Mouse (Mus musculus) hindbrain, embryonic 14.5 days (tissue): ENCODE data around the gene Hpn. TPM values are rescaled to one million over a fixed set of nuclear protein-coding genes. Genes with fewer than 3 reads are reported as not detected.

Source experiments
- ATAC-seq: fragments of 200-750 bp; cut with Nextera tagmentation; 2 replicates; pipeline ENCODE4 v1.8.0; 2017; ENCODE audit warnings: moderate number of reproducible peaks, mild to moderate bottlenecking, moderate TSS enrichment, moderate library complexity; ENCODE audit not compliant: low FRiP score
- DNase-seq: peaks from one replicate; pipeline ENCODE4 v3.0.0-alpha.2; 2015; ENCODE audit warnings: low spot score
- H3K27ac ChIP-seq: fragments of 300-500 bp; sonication (generic); 2 replicates; pipeline ENCODE4 v1.5.1; 2014; ENCODE audit warnings: mild to moderate bottlenecking, moderate library complexity
- H3K27me3 ChIP-seq: fragments of 300-500 bp; sonication (generic); 2 replicates; pipeline ENCODE4 v1.6.1; 2014; ENCODE audit warnings: mild to moderate bottlenecking, low read length, mixed read lengths; ENCODE audit not compliant: control insufficient read depth, insufficient read depth
- H3K36me3 ChIP-seq: fragments of 300-500 bp; sonication (generic); replicated peaks from 2 replicates; pipeline ENCODE4 v1.6.1; 2014; ENCODE audit not compliant: control insufficient read depth, insufficient read depth
- H3K4me1 ChIP-seq: fragments of 300-500 bp; sonication (generic); replicated peaks from 2 replicates; pipeline ENCODE4 v1.6.1; 2014; ENCODE audit warnings: antibody characterized with exemption, low read length, mixed read lengths; ENCODE audit not compliant: control insufficient read depth, insufficient read depth
- H3K4me2 ChIP-seq: fragments of 300-500 bp; sonication (generic); replicated peaks from 2 replicates; pipeline ENCODE4 v1.6.1; 2014; ENCODE audit warnings: mild to moderate bottlenecking, moderate library complexity
- H3K4me3 ChIP-seq: fragments of 300-500 bp; sonication (generic); replicated peaks from 2 replicates; pipeline ENCODE4 v1.5.1; 2014; ENCODE audit warnings: mild to moderate bottlenecking, low read length
- H3K9ac ChIP-seq: fragments of 300-500 bp; sonication (generic); 2 replicates; pipeline ENCODE4 v1.6.1; 2014
- H3K9me3 ChIP-seq: fragments of 300-500 bp; sonication (generic); 2 replicates; pipeline ENCODE4 v1.6.1; 2016; ENCODE audit warnings: low read length; ENCODE audit not compliant: control insufficient read depth
- WGBS: fragments of 180-500 bp; shearing (Covaris S2); extraction: QIAGEN DNeasy Blood & Tissue Kit; methylation state at CpG from one replicate; pipeline ENCODE4 v1.1.7; 2014; 5-methylcytosine and 5-hydroxymethylcytosine counted together
- polyA plus RNA-seq: library from polyadenylated mRNA; unstranded; fragments of >200 nt; fragmentation: Nextera tagmentation; extraction: Ambion mirVana; gene quantifications from 2 replicates; pipeline ENCODE4 v1.2.1, GENCODE M21; 2014

Hpn gene
- polyA plus RNA-seq, 1 experiment from 2014 or later, result 0.67 TPM

- ATAC-seq (no peak), DNase-seq (no peak)
- Histone ChIP-seq H3K36me3 (no peaks in the 10 kb centered on the region), H3K9me3 (no peaks in the 10 kb centered on the region), H3K4me3 (no peak overlapping the region), H3K27ac (no peak overlapping the region), H3K4me2 (no peak overlapping the region), H3K4me1 (no peaks in the 10 kb centered on the region), H3K27me3 (no peaks in the 10 kb centered on the region), H3K9ac (no peak overlapping the region)
- WGBS, result 26% methylated on average over 12 of the region's 12 CpGs
Measured at GRCm38 (mm10) chr7:31094774-31095501, 20.2 kb downstream of the Hpn start.

- Histone ChIP-seq H3K27me3 (no peaks in the 10 kb centered on the region), H3K27ac (no peak overlapping the region), H3K9me3 (no peaks in the 10 kb centered on the region), H3K36me3 (no peaks in the 10 kb centered on the region), H3K9ac (no peak overlapping the region), H3K4me3 (no peak overlapping the region), H3K4me2 (no peak overlapping the region), H3K4me1 (no peaks in the 10 kb centered on the region)
- ATAC-seq, result no peak
- WGBS, result 92% methylated on average over 2 of the region's 2 CpGs
- DNase-seq, result no peak
Measured at GRCm38 (mm10) chr7:31089721-31090120, 25.4 kb downstream of the Hpn start.

GRCm38 (mm10) chr7:31088206-31088605 lies 26.9 kb downstream of the Hpn start:
- Histone ChIP-seq H3K9ac (no peak overlapping the region), H3K4me3 (no peak overlapping the region), H3K9me3 (no peaks in the 10 kb centered on the region), H3K27ac (no peak overlapping the region), H3K27me3 (no peaks in the 10 kb centered on the region), H3K4me2 (no peak overlapping the region), H3K36me3 (no peaks in the 10 kb centered on the region), H3K4me1 (0 out of 2 replicates have a peak, but pooled peaks cover under 1% of the 10 kb centered on the region)
- 70% methylated on average over 3 of the region's 3 CpGs for WGBS
- DNase-seq (no peak), ATAC-seq (no peak)

GRCm38 (mm10) chr7:31087262-31087661 lies 27.8 kb downstream of the Hpn start:
- Histone ChIP-seq H3K4me1 (0 out of 2 replicates have a peak, but pooled peaks cover 4% of the 10 kb centered on the region), H3K9ac (no peak overlapping the region), H3K4me3 (no peak overlapping the region), H3K27me3 (no peaks in the 10 kb centered on the region), H3K4me2 (no peak overlapping the region), H3K36me3 (no peaks in the 10 kb centered on the region), H3K9me3 (no peaks in the 10 kb centered on the region), H3K27ac (no peak overlapping the region)
- 71% methylated on average over 2 of the region's 2 CpGs for WGBS
- ATAC-seq (no peak), DNase-seq (no peak)

GRCm38 (mm10) chr7:31086175-31086755 lies 28.8 kb downstream of the Hpn start:
- H3K27ac ChIP-seq, result no peak overlapping the region
- no peaks in the 10 kb centered on the region for H3K36me3 ChIP-seq
- 0 out of 2 replicates have a peak, but pooled peaks cover 4% of the 10 kb centered on the region for H3K4me1 ChIP-seq
- no peak overlapping the region for H3K4me2 ChIP-seq
- H3K4me3 ChIP-seq, result no peak overlapping the region
- no peak overlapping the region for H3K9ac ChIP-seq
- no peaks in the 10 kb centered on the region for H3K9me3 ChIP-seq
- 95% methylated on average over 9 of the region's 9 CpGs for WGBS
- DNase-seq, result no peak
- ATAC-seq, result no peak
- no peaks in the 10 kb centered on the region for H3K27me3 ChIP-seq

- H3K27ac ChIP-seq, result no peak overlapping the region
- no peak for DNase-seq
- no peaks in the 10 kb centered on the region for H3K27me3 ChIP-seq
- H3K36me3 ChIP-seq, result no peaks in the 10 kb centered on the region
- no peak overlapping the region for H3K4me2 ChIP-seq
- no peak for ATAC-seq
- no peak overlapping the region for H3K4me3 ChIP-seq
- no peaks in the 10 kb centered on the region for H3K9me3 ChIP-seq
- WGBS, result 0% methylated on average over 3 of the region's 3 CpGs
- 0 out of 2 replicates have a peak, but pooled peaks cover 4% of the 10 kb centered on the region for H3K4me1 ChIP-seq
- H3K9ac ChIP-seq, result no peak overlapping the region
Measured at GRCm38 (mm10) chr7:31085171-31085570, 29.9 kb downstream of the Hpn start.

GRCm38 (mm10) chr7:31084140-31084539 lies 30.9 kb downstream of the Hpn start:
- WGBS, result 53% methylated on average over 9 of the region's 9 CpGs
- DNase-seq (no peak), ATAC-seq (no peak)

GRCm38 (mm10) chr7:31082831-31083588 lies 32.1 kb downstream of the Hpn start:
- no peaks in the 10 kb centered on the region for H3K27me3 ChIP-seq
- DNase-seq, result no peak
- no peak overlapping the region for H3K4me2 ChIP-seq
- H3K4me3 ChIP-seq, result no peak overlapping the region
- no peak overlapping the region for H3K27ac ChIP-seq
- H3K4me1 ChIP-seq, result 0 out of 2 replicates have a peak, but pooled peaks cover 4% of the 10 kb centered on the region
- H3K9ac ChIP-seq, result no peak overlapping the region
- ATAC-seq, result no peak; the same call in 1 of the 2 replicates
- WGBS, result 63% methylated on average over 14 of the region's 14 CpGs
- H3K9me3 ChIP-seq, result no peaks in the 10 kb centered on the region
- no peaks in the 10 kb centered on the region for H3K36me3 ChIP-seq

More at GRCm38 (mm10) chr7:31084140-31084539, 30.9 kb downstream of the Hpn start:
- H3K4me3 ChIP-seq, result no peak overlapping the region
- no peaks in the 10 kb centered on the region for H3K36me3 ChIP-seq
- H3K27ac ChIP-seq, result no peak overlapping the region
- H3K9ac ChIP-seq, result no peak overlapping the region
- H3K9me3 ChIP-seq, result no peaks in the 10 kb centered on the region
- H3K4me2 ChIP-seq, result no peak overlapping the region
- H3K4me1 ChIP-seq, result 0 out of 2 replicates have a peak, but pooled peaks cover 4% of the 10 kb centered on the region
- no peaks in the 10 kb centered on the region for H3K27me3 ChIP-seq

GRCm38 (mm10) chr7:31082106-31082505 lies 33.0 kb downstream of the Hpn start:
- H3K36me3 ChIP-seq, result no peaks in the 10 kb centered on the region
- H3K9ac ChIP-seq, result no peak overlapping the region
- H3K27ac ChIP-seq, result no peak overlapping the region
- H3K9me3 ChIP-seq, result no peaks in the 10 kb centered on the region
- H3K27me3 ChIP-seq, result no peaks in the 10 kb centered on the region
- 0 out of 2 replicates have a peak, but pooled peaks cover 4% of the 10 kb centered on the region for H3K4me1 ChIP-seq
- no peak overlapping the region for H3K4me2 ChIP-seq
- ATAC-seq (no peak), DNase-seq (no peak)
- no peak overlapping the region for H3K4me3 ChIP-seq
